Mouse (Mus musculus): ENCODE results near the gene Dcaf1. TPM values are rescaled to one million over a fixed set of nuclear protein-coding genes. Genes with fewer than 3 reads are reported as not detected.
A peak's percentile ranks its signal among the peaks of the same experiment; 100 is the strongest.

Gene Dcaf1
- 18.2 and 26.5 TPM in 2 replicates for polyA plus RNA-seq (2016; fragmentation: Nextera tagmentation; extraction: Ambion mirVana)

- H3K36me3 ChIP-seq, result no peaks in the 10 kb centered on the region
- peak within 1 kb of the TSS; percentile 92 for H3K27ac ChIP-seq
- H3K4me3 ChIP-seq, result peak within 1 kb of the TSS; percentile 97
- H3K27me3 ChIP-seq, result no peaks in the 10 kb centered on the region
- ATAC-seq (ENCODE audit: low FRiP score), result peak; percentile 98
- no peaks in the 10 kb centered on the region for H3K4me1 ChIP-seq
- under 1% methylated on average over 60 of the region's 71 CpGs for WGBS
- H3K9ac ChIP-seq, result peak within 1 kb of the TSS; percentile 89
- H3K4me2 ChIP-seq (replicated peaks), result peak within 1 kb of the TSS; percentile 84
- H3K9me3 ChIP-seq (replicated peaks), result no peaks in the 10 kb centered on the region
These were observed at the start of gene Dcaf1 for GRCm38 (mm10) chr9:106821618-106822380. TSS of gene Dcaf1 (plus strand) at chr9:106821874.

GRCm38 (mm10) chr9:106776116-106776515 lies 45.6 kb upstream of the Dcaf1 start:
- no peaks in the 10 kb centered on the region for H3K27me3 ChIP-seq
- no peak overlapping the region for H3K27ac ChIP-seq
- no peak overlapping the region for H3K9ac ChIP-seq
- 0 out of 2 replicates have a peak, but pooled peaks cover 2% of the 10 kb centered on the region for H3K4me1 ChIP-seq
- no peaks in the 10 kb centered on the region for H3K36me3 ChIP-seq
- no peaks in the 10 kb centered on the region for H3K9me3 ChIP-seq (replicated peaks)
- no peak overlapping the region for H3K4me3 ChIP-seq
- WGBS, result 92% methylated on average over 1 of the region's 1 CpGs
- H3K4me2 ChIP-seq (replicated peaks), result no peak overlapping the region
- ATAC-seq (ENCODE audit: low FRiP score), result no peak

- no peak overlapping the region for H3K4me2 ChIP-seq (replicated peaks)
- H3K4me1 ChIP-seq, result 0 out of 2 replicates have a peak, but pooled peaks cover 2% of the 10 kb centered on the region
- no peak overlapping the region for H3K27ac ChIP-seq
- H3K36me3 ChIP-seq, result no peaks in the 10 kb centered on the region
- ATAC-seq (ENCODE audit: low FRiP score), result no peak
- 87% methylated on average over 3 of the region's 3 CpGs for WGBS
- H3K27me3 ChIP-seq, result no peaks in the 10 kb centered on the region
- H3K4me3 ChIP-seq, result no peak overlapping the region
- no peaks in the 10 kb centered on the region for H3K9me3 ChIP-seq (replicated peaks)
- no peak overlapping the region for H3K9ac ChIP-seq
These were observed 44.3 kb upstream of the Dcaf1 start for GRCm38 (mm10) chr9:106777423-106777822.

- Histone ChIP-seq H3K4me2 (replicated peaks) (no peak overlapping the region), H3K9ac (no peak overlapping the region), H3K4me1 (0 out of 2 replicates have a peak, but pooled peaks cover 2% of the 10 kb centered on the region), H3K27me3 (no peaks in the 10 kb centered on the region), H3K4me3 (no peak overlapping the region), H3K9me3 (replicated peaks) (no peaks in the 10 kb centered on the region), H3K27ac (no peak overlapping the region), H3K36me3 (no peaks in the 10 kb centered on the region)
- 86% methylated on average over 4 of the region's 4 CpGs for WGBS
- no peak for ATAC-seq (ENCODE audit: low FRiP score)
These were observed 43.4 kb upstream of the Dcaf1 start for GRCm38 (mm10) chr9:106778319-106778718.

- Histone ChIP-seq H3K9ac (no peak overlapping the region), H3K4me1 (0 out of 2 replicates have a peak, but pooled peaks cover 2% of the 10 kb centered on the region), H3K9me3 (replicated peaks) (no peaks in the 10 kb centered on the region), H3K4me3 (no peak overlapping the region), H3K27ac (no peak overlapping the region), H3K36me3 (no peaks in the 10 kb centered on the region), H3K27me3 (no peaks in the 10 kb centered on the region), H3K4me2 (replicated peaks) (no peak overlapping the region)
- WGBS, result 82% methylated on average over 3 of the region's 3 CpGs
- ATAC-seq (ENCODE audit: low FRiP score), result no peak
These were observed 41.6 kb upstream of the Dcaf1 start for GRCm38 (mm10) chr9:106780086-106780485.

GRCm38 (mm10) chr9:106783554-106783953 lies 38.1 kb upstream of the Dcaf1 start:
- 100% methylated on average over 2 of the region's 2 CpGs for WGBS
- H3K36me3 ChIP-seq, result no peaks in the 10 kb centered on the region
- ATAC-seq (ENCODE audit: low FRiP score), result no peak
- no peaks in the 10 kb centered on the region for H3K27me3 ChIP-seq
- no peak overlapping the region for H3K4me2 ChIP-seq (replicated peaks)
- peaks cover 7% of the 10 kb centered on the region for H3K4me1 ChIP-seq
- H3K27ac ChIP-seq, result no peak overlapping the region
- H3K4me3 ChIP-seq, result no peak overlapping the region
- no peak overlapping the region for H3K9ac ChIP-seq
- H3K9me3 ChIP-seq (replicated peaks), result no peaks in the 10 kb centered on the region

GRCm38 (mm10) chr9:106785206-106785605 lies 36.5 kb upstream of the Dcaf1 start:
- no peak overlapping the region for H3K9ac ChIP-seq
- WGBS, result 89% methylated on average over 3 of the region's 3 CpGs

GRCm38 (mm10) chr9:106787979-106788811 lies 33.5 kb upstream of the Dcaf1 start:
- Histone ChIP-seq H3K4me2 (replicated peaks) (peak overlapping the region; percentile 74), H3K27me3 (no peaks in the 10 kb centered on the region), H3K4me1 (peaks cover 6% of the 10 kb centered on the region), H3K4me3 (peak overlapping the region; percentile 99), H3K27ac (peak overlapping the region; percentile 91), H3K9me3 (replicated peaks) (no peaks in the 10 kb centered on the region), H3K36me3 (no peaks in the 10 kb centered on the region), H3K9ac (peak overlapping the region; percentile 100)
- 10% methylated on average over 23 of the region's 23 CpGs for WGBS
- peak; percentile 42 for ATAC-seq (ENCODE audit: low FRiP score)

More at GRCm38 (mm10) chr9:106785206-106785605, 36.5 kb upstream of the Dcaf1 start:
- H3K4me1 ChIP-seq, result peaks cover 6% of the 10 kb centered on the region
- no peaks in the 10 kb centered on the region for H3K9me3 ChIP-seq (replicated peaks)
- H3K36me3 ChIP-seq, result no peaks in the 10 kb centered on the region
- ATAC-seq (ENCODE audit: low FRiP score), result no peak
- no peaks in the 10 kb centered on the region for H3K27me3 ChIP-seq
- H3K4me2 ChIP-seq (replicated peaks), result no peak overlapping the region
- no peak overlapping the region for H3K4me3 ChIP-seq
- no peak overlapping the region for H3K27ac ChIP-seq

GRCm38 (mm10) chr9:106788812-106789321 lies 32.8 kb upstream of the Dcaf1 start, which contains the start of gene Rad54l2:
TSS of gene Rad54l2 (minus strand) at chr9:106789194.
- peak; percentile 89 for ATAC-seq (ENCODE audit: low FRiP score)
- Histone ChIP-seq H3K27ac (peak within 1 kb of the TSS; percentile 91), H3K9ac (peak within 1 kb of the TSS; percentile 100), H3K4me3 (peak within 1 kb of the TSS; percentile 99), H3K27me3 (no peaks in the 10 kb centered on the region), H3K4me1 (peaks cover 6% of the 10 kb centered on the region), H3K4me2 (replicated peaks) (peak within 1 kb of the TSS; percentile 74), H3K9me3 (replicated peaks) (no peaks in the 10 kb centered on the region), H3K36me3 (no peaks in the 10 kb centered on the region)
- under 1% methylated on average over 49 of the region's 49 CpGs for WGBS

GRCm38 (mm10) chr9:106789363-106789762 lies 32.3 kb upstream of the Dcaf1 start:
- H3K9me3 ChIP-seq (replicated peaks), result no peaks in the 10 kb centered on the region
- peak overlapping the region; percentile 99 for H3K4me3 ChIP-seq
- H3K36me3 ChIP-seq, result no peaks in the 10 kb centered on the region
- H3K4me1 ChIP-seq, result peaks cover 6% of the 10 kb centered on the region
- no peaks in the 10 kb centered on the region for H3K27me3 ChIP-seq
- H3K9ac ChIP-seq, result peak overlapping the region; percentile 100
- WGBS, result 23% methylated on average over 10 of the region's 10 CpGs
- H3K4me2 ChIP-seq (replicated peaks), result peak overlapping the region; percentile 74
- H3K27ac ChIP-seq, result 0 out of 2 replicates have a peak overlapping the region, but pooled peaks have one; percentile 91
- peak; percentile 20; the same call in 1 of the 2 replicates for ATAC-seq (ENCODE audit: low FRiP score)

- ATAC-seq (ENCODE audit: low FRiP score), result no peak
- 71% methylated on average over 6 of the region's 6 CpGs for WGBS
These were observed 30.8 kb upstream of the Dcaf1 start for GRCm38 (mm10) chr9:106790831-106791230.

GRCm38 (mm10) chr9:106806503-106806902 lies 15.2 kb upstream of the Dcaf1 start:
- Histone ChIP-seq H3K9ac (no peak overlapping the region), H3K36me3 (no peaks in the 10 kb centered on the region), H3K4me2 (replicated peaks) (no peak overlapping the region), H3K4me1 (no peaks in the 10 kb centered on the region), H3K27me3 (no peaks in the 10 kb centered on the region), H3K4me3 (no peak overlapping the region), H3K9me3 (replicated peaks) (peaks cover 14% of the 10 kb centered on the region; the same call in 1 of the 2 replicates), H3K27ac (no peak overlapping the region)
- no peak for ATAC-seq (ENCODE audit: low FRiP score)
- WGBS, result 80% methylated on average over 4 of the region's 4 CpGs

More at GRCm38 (mm10) chr9:106790831-106791230, 30.8 kb upstream of the Dcaf1 start:
- Histone ChIP-seq H3K4me1 (peaks cover 6% of the 10 kb centered on the region), H3K36me3 (no peaks in the 10 kb centered on the region), H3K4me3 (no peak overlapping the region), H3K27me3 (no peaks in the 10 kb centered on the region), H3K9me3 (replicated peaks) (no peaks in the 10 kb centered on the region), H3K27ac (no peak overlapping the region), H3K4me2 (replicated peaks) (no peak overlapping the region), H3K9ac (no peak overlapping the region)

Data from hindbrain, embryonic 12.5 days (tissue).